Mouse (Mus musculus) v-Abl transformed pro-B cells (cell line): Measurements from ENCODE around the gene Akap6.

ENCODE experiments used
- in situ Hi-C, 2 experiments: fragments of 400-800 bp; cut with MboI; formaldehyde crosslinking; loops; one replicate each; pipeline ENCODE4 v1.15.1; 2025; ENCODE audit not compliant: unreplicated experiment in 2 of 2

Gene Akap6

DNA sequence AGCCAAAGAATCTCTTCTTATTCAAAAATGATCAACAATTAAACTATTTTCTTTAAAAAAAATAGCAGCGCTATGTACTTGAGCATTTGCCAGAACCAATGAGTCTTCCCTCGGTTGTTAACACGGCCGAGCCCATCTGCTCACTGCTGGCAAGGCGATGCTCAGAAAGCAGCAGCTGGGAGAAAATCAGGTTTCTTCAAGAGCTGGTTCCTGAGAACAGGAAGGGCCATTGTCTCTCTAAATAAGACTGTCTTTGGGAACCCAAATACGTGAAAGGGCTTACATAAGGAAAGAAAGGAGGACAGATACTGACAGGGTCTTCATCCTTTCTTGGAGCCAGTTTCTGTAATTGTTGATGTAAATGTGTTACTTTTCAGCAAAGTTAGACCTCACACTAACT, 75.2 kb downstream of the Akap6 start:
- in situ Hi-C loops: no loop called here

- in situ Hi-C loops: no loop called here
Observed at GRCm38 (mm10) chr12:52780216-52780615, 81.0 kb downstream of the Akap6 start.

GRCm38 (mm10) chr12:52781066-52781465, 81.9 kb downstream of the Akap6 start:
- in situ Hi-C loops: no loop called here

DNA sequence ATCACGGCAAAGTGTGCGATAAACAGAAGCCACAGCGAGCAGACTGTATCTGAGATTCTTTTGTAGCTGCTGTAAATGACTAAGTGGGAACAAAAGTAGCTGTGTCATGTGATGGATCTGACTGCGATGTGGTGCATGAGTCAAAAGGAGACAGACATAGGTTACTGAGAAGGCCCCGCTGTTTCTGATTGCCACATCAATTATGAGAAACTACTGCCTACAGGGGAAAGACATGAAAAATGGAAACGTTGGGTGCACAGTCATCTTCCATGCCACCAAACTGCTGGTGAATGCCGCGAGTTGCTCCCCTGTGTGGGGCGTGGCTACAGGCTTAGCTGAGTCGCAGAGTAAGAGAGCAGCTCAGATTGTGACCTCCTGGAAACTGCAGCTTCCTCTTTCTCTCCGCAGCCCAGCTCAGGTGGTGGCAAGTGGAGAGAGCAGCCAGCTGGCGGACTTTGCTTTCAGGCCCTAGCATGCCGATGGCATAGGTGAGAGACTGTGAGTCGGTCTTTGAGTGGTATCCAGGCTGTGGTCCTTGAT, 83.8 kb downstream of the Akap6 start:
- in situ Hi-C loops: no loop called here

DNA sequence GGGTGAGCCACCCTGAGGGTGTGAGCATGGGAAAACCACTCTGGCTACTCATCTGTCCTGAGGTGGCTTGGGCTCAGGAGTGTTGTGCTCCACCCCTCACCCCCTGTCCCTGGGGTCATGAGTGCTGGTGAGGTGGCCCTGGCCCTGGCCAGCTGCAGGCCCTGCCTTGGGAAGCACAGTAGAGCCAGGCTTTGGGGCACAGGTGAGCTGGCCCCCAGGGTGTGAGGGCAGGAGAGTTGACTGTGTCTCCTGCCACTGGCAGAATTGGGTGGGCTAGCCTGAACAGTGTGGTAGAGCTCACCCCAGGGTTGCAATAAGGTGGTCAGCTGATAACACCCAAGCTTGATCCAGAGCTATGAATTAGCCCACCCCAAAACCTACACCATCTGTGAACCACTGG, 86.0 kb downstream of the Akap6 start:
- in situ Hi-C loops: no loop called here

DNA sequence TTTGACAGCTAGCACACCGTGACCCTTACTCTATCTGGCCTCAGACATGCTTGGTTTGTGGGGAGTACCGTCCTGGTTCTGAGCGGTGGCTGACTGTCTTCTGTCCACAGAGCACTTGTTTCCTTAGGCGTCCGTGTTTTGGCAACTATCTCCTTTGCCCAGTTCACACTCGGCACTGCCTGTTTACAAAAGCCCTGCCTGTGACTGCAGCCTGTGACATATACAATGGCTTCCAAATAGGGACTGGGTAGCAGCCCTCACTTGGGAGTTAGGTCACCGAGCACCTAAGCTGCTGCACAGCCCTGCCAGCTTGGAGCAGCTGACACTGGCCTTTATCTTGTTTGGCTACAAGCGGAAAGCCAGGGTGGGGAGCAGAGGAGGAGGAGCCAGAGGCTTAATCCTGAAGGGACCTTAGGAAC, 91.2 kb downstream of the Akap6 start:
- in situ Hi-C loops: no loop called here

GRCm38 (mm10) chr12:52794131-52794530, 94.9 kb downstream of the Akap6 start:
- in situ Hi-C loops: no loop called here

DNA sequence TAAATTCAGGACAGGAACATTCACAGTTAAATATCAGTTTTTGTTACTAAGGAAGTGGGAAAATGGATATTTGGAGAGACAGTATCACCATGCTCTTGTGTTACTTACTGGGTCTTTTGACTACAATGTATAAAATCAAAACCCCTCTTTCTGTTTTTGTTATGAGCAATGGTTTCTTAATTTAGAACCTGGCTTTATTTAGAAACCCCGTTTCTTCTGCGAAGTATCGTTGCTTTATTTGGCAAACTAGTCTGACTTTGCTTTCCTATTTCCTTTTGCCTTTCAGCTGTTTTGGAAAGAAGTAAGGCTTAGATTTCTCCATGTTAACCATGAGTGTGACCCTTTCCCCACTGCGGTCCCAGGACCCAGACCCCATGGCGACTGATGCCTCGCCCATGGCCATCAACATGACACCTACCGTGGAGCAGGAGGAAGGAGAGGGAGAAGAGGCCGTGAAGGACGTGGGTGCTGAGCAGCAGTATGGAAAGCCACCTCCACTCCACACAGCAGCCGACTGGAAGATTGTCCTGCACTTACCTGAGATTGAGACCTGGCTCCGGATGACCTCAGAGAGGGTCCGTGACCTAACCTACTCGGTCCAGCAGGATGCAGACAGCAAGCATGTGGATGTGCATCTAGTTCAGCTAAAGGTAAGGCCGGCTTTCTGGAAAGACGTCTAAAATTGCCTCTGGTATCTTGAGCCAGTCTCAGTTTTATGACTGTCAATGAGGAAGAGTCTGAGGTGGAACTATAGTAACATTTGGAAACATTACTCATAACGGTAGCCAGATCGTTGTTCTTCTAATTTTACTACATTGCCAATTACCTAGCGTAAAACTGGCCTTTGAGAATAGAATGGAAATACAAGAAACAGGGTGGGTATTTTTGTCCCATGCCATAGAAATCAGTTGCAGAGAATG, 96.6 kb downstream of the Akap6 start:
- in situ Hi-C loops: no loop called here

DNA sequence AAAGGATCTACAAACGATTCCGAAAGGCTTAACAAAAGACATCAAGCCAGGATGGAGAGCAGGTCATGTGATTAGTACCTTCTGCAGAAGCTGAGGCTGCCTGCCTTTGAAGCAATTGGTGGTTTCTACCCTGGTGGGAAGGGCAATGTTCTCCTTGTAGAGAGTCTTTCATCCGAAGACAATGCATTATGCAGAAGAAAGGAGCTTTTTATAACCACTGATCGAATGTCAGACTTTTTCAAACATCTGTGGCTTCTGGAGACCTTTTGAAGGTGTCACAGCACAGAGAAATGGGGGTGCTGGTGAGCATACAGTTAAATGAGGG, 97.2 kb downstream of the Akap6 start:
- in situ Hi-C loops: no loop called here

DNA sequence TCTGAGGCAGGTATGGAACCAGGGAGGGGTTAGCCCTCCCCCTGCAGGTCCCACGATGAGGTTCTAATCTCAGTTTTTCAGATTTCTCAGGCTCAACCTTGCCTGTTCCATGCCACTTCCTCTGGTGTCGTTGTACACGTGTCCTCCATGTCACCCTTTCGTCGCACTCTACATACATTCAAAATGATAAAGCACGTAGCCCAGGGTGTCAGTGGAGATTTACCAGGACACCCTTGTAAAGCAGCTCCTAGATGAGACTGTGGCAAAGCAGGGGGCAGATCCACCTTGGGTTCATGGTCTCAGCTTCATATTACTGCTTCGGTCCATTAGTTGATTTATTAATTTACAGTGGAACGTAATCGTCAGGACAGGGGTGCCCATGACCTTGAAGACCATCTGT, 100.5 kb downstream of the Akap6 start:
- in situ Hi-C loops: no loop called here

DNA sequence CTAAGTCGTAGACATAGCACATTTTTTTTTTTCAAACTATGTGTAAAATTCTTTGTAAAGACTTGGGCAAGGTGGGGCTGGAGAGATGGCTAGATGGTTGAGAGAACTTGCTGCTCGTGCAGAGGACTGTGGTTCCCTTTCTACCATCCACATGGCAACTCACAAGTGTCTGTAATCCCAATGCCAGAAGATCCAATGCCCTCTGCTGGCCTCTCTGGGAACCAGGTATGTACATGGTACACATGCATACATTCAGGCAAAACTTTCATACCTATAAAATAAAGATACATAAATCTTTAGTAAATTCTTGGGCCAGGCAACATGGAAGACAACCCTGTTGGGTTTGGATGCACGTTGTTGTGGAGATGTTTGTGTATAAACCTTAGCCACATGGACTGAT, 107.1 kb downstream of the Akap6 start:
- in situ Hi-C loops: no loop called here

DNA sequence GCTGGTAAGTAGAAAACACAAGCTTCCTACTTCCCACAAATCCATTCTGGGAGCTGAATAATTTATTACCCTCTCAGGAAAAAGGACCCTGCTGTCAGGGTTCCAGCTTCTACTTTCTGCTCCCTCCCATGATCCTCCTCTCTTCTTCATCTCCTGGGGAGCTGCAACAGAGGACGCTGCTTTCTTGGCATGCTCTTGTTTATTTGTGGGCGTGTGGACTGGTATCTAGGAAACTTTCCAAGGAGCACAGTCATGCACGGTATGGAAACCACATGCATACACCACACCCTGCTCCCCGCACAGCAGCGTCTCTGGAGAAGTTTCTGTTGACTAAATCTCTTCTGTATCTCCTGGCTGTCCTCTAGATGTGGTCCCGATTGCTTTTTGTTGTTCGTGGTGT, 119.4 kb downstream of the Akap6 start:
- in situ Hi-C loops: no loop called here

- in situ Hi-C loops: loop anchor here (25.0 kb wide), 2 partner anchors 1012 to 1037 kb away; no protein-coding TSS in a partner anchor
Observed at GRCm38 (mm10) chr12:52824774-52825173, 125.6 kb downstream of the Akap6 start.

GRCm38 (mm10) chr12:52828944-52829736, 130.0 kb downstream of the Akap6 start:
- in situ Hi-C loops: loop anchor here (25.0 kb wide), 2 partner anchors 1017 to 1042 kb away; no protein-coding TSS in a partner anchor

DNA sequence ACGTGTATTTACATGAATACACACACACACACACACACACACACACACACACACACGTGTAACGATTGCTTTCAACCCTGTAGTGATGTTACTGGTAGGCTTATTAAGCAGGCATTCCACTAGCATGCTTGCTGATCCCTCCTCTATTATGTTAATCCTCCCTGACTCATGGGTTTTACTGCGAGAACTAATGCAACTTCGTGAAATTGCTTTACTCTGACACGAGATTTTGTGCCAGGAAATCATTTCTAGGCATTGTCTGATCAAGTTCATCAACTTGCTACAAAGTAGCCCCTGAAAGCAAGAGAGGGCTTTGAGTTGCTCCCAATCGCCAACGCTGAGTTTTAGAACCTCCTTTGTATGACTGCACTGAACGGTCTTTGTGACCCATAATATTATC, 132.6 kb downstream of the Akap6 start:
- in situ Hi-C loops: loop anchor here (5.0 to 25.0 kb wide), 5 partner anchors 819 to 1427 kb away; partner anchors contain the start of gene Dtd2 (in 1 of the 2)

- in situ Hi-C loops: loop anchor here (5.0 to 25.0 kb wide), 5 partner anchors 820 to 1427 kb away; partner anchors contain the start of gene Dtd2 (in 1 of the 2)
Observed at GRCm38 (mm10) chr12:52832230-52832629, 133.0 kb downstream of the Akap6 start.

- in situ Hi-C loops: loop anchor here (5.0 to 25.0 kb wide), 5 partner anchors 821 to 1428 kb away; partner anchors contain the start of gene Dtd2 (in 1 of the 2)
Observed at GRCm38 (mm10) chr12:52833141-52833540, 134.0 kb downstream of the Akap6 start.

DNA sequence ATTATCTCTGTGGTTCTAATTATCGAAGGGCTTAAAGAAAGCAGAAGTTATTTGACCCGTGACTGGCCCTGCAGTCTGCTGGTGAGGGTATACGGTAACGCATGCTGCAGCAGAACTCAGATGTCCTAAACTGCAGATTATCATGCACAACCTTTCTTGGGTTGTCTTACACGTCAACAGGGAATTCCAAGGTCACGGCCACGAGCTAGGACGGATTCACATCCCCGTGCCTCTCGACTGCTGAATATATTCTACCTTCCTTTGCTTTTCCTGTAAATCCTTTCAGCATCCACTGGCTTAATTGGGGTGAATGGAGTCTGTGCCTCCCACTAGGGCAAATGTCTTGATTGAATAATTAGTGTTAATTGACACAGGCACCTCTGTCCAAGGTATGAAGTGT, 134.9 kb downstream of the Akap6 start:
- in situ Hi-C loops: loop anchor here (5.0 to 25.0 kb wide), 5 partner anchors 822 to 1429 kb away; partner anchors contain the start of gene Dtd2 (in 1 of the 2)

DNA sequence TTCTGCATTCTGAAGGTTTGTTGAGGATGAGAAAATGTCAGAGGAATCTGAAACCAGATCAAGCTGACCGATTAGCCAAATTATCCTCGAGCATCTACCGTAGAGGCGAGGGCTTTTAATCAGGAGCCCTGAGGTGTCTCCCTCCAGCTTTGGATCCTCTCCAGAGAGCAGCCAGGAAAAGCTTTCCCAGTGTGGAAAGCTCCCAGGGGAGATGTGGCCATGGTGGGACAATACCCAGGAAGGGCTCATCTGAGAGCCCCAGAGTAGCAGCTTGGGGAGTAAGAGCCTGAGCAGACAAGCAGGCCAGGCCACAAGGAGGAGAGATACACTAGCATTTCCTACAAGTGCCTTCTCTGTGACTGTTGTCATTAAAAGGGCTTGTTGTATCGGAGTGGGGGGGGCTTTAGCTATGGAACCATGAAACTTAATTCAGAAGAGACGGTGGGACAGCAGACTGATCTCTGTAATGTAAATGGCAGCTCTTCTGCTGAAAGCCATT, 135.6 kb downstream of the Akap6 start:
- in situ Hi-C loops: loop anchor here (5.0 to 25.0 kb wide), 5 partner anchors 823 to 1430 kb away; partner anchors contain the start of gene Dtd2 (in 1 of the 2)

GRCm38 (mm10) chr12:52835291-52835742, 136.1 kb downstream of the Akap6 start:
- in situ Hi-C loops: loop anchor here (10.0 to 25.0 kb wide), 3 partner anchors 1023 to 1431 kb away; no protein-coding TSS in a partner anchor
